Mouse (Mus musculus): ENCODE results near the gene Chmp2a. TPM values are rescaled to one million over a fixed set of nuclear protein-coding genes. Genes with fewer than 3 reads are reported as not detected.

Gene Chmp2a
- polyA plus RNA-seq, 1 experiment from 2014 or later, result 127 TPM

GRCm38 (mm10) chr7:12998053-12998452 lies 36.6 kb downstream of the Chmp2a start, which contains the start of gene Slc27a5:
Slc27a5 (minus strand) TSS chr7:12998192.
- WGBS, result 71% methylated on average over 5 of the region's 5 CpGs

GRCm38 (mm10) chr7:12997230-12997629 lies 37.4 kb downstream of the Chmp2a start:
- Histone ChIP-seq H3K4me2 (no peak overlapping the region), H3K9ac (no peak overlapping the region), H3K27me3 (replicated peaks) (no peaks in the 10 kb centered on the region), H3K36me3 (no peaks in the 10 kb centered on the region), H3K4me1 (replicated peaks) (no peaks in the 10 kb centered on the region), H3K4me3 (no peak overlapping the region), H3K9me3 (replicated peaks) (no peaks in the 10 kb centered on the region), H3K27ac (ENCODE audit: poor library complexity, severe bottlenecking) (no peak overlapping the region)
- whole genome bisulfite sequencing, result 59% methylated on average over 5 of the region's 5 CpGs
- no peak for ATAC-seq (ENCODE audit: insufficient number of reproducible peaks, low FRiP score)

More at GRCm38 (mm10) chr7:12998053-12998452, 36.6 kb downstream of the Chmp2a start, which contains the start of gene Slc27a5:
- no peaks in the 10 kb centered on the region for H3K9me3 ChIP-seq (replicated peaks)
- H3K27me3 ChIP-seq (replicated peaks), result no peaks in the 10 kb centered on the region
- no peak within 1 kb of the TSS for H3K4me3 ChIP-seq
- no peaks in the 10 kb centered on the region for H3K36me3 ChIP-seq
- no peak within 1 kb of the TSS for H3K9ac ChIP-seq
- no peaks in the 10 kb centered on the region for H3K4me1 ChIP-seq (replicated peaks)
- ATAC-seq (ENCODE audit: insufficient number of reproducible peaks, low FRiP score), result no peak
- no peak within 1 kb of the TSS for H3K4me2 ChIP-seq
- H3K27ac ChIP-seq (ENCODE audit: poor library complexity, severe bottlenecking), result no peak within 1 kb of the TSS

DNA sequence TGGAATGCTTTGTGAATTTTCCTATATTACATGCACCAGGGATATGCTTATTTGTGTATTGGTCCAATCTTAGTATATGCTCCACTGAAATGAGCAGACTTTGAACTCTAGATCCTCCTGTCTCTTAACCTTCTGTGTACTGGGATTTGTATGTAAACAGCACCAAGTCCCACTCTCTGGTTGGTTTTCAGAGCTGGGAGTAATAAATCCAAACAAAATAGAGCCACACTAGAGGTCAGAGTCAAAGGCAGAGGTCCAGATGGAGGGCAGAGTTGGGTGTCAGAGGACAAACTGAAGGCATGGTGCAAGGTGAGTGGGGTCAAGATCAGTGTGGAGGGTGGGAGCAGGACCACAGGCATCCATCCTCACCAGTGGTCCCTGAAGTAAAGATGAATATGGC lies 38.7 kb downstream of the Chmp2a start:
- no peaks in the 10 kb centered on the region for H3K9me3 ChIP-seq (replicated peaks)
- no peak overlapping the region for H3K4me2 ChIP-seq
- H3K4me1 ChIP-seq (replicated peaks), result no peaks in the 10 kb centered on the region
- H3K27me3 ChIP-seq (replicated peaks), result no peaks in the 10 kb centered on the region
- no peak overlapping the region for H3K27ac ChIP-seq (ENCODE audit: poor library complexity, severe bottlenecking)
- H3K9ac ChIP-seq, result no peak overlapping the region
- ATAC-seq (ENCODE audit: insufficient number of reproducible peaks, low FRiP score), result no peak
- no peaks in the 10 kb centered on the region for H3K36me3 ChIP-seq
- H3K4me3 ChIP-seq, result no peak overlapping the region

DNA sequence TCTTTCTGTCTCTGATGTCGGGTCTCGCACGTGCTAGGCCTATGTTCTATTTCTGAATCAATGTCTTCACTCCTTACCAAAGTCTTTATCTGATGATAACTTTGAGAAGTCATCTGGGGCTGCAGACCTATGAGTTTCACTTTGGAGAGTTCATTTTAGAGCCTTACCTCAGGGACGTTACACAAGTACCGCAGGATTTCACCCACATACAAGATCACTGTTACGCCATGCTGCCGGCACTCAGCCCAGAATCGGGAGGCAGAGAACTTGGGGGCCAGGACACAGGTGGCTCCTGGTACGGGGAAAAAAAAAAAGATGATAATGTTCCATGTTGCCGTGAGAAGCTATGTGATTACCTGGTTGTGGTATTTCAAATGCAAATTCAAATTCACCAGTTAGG lies 41.5 kb downstream of the Chmp2a start:
- H3K4me3 ChIP-seq, result no peak overlapping the region
- H3K9me3 ChIP-seq (replicated peaks), result no peaks in the 10 kb centered on the region
- no peaks in the 10 kb centered on the region for H3K4me1 ChIP-seq (replicated peaks)
- no peaks in the 10 kb centered on the region for H3K27me3 ChIP-seq (replicated peaks)
- no peak overlapping the region for H3K27ac ChIP-seq (ENCODE audit: poor library complexity, severe bottlenecking)
- no peaks in the 10 kb centered on the region for H3K36me3 ChIP-seq
- 80% methylated on average over 10 of the region's 10 CpGs for WGBS
- H3K4me2 ChIP-seq, result no peak overlapping the region
- no peak overlapping the region for H3K9ac ChIP-seq
- no peak for ATAC-seq (ENCODE audit: insufficient number of reproducible peaks, low FRiP score)

- no peak overlapping the region for H3K27ac ChIP-seq (ENCODE audit: poor library complexity, severe bottlenecking)
- no peaks in the 10 kb centered on the region for H3K9me3 ChIP-seq (replicated peaks)
- H3K9ac ChIP-seq, result no peak overlapping the region
- 2% methylated on average over 3 of the region's 3 CpGs for WGBS
- H3K36me3 ChIP-seq, result no peaks in the 10 kb centered on the region
- H3K4me3 ChIP-seq, result no peak overlapping the region
- H3K4me1 ChIP-seq (replicated peaks), result no peaks in the 10 kb centered on the region
- ATAC-seq (ENCODE audit: insufficient number of reproducible peaks, low FRiP score), result no peak
- no peaks in the 10 kb centered on the region for H3K27me3 ChIP-seq (replicated peaks)
- no peak overlapping the region for H3K4me2 ChIP-seq
Measured at GRCm38 (mm10) chr7:12992222-12992621, 42.4 kb downstream of the Chmp2a start.

DNA sequence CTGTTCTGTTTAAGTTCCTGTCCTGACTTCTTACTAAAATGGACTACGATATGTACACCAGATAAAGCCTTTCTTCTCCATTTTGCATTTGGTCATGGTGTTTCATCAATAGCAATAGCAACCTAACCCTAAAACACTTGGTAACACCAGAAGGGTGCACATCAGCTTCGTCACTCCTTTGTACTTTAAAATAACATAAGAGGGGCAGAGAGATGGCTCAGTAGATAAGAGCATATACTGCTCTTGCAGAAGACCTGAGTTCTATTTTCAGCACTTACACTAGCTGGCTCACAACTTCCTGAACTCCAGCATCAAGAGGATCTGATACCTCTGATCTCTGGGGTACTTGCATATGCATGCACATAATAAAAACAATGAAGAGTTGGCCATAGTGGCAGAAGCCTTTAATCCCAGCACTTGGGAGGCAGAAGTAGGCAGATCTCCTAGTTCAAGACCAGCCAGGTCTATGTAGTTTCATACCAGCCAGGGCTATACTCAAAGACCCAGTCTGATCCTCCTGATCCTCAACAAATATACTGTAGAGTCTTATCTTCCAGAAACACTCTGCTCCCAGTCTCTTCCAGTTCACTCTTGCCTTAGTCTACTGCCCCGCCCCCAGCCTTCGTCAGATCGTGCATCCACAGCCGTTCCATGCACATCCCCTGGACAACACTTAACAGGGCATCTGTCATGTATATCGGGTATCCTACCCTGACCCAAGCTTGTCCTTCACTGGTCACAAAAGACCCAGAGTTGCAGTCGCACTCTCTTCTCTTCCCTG lies 47.0 kb downstream of the Chmp2a start:
- H3K4me3 ChIP-seq, result no peak overlapping the region
- 0 out of 2 replicates have a peak, but pooled peaks have one; percentile 43 for ATAC-seq (ENCODE audit: insufficient number of reproducible peaks, low FRiP score)
- no peaks in the 10 kb centered on the region for H3K27me3 ChIP-seq (replicated peaks)
- H3K4me2 ChIP-seq, result no peak overlapping the region
- 66% methylated on average over 8 of the region's 8 CpGs for WGBS
- H3K36me3 ChIP-seq, result peaks cover 2% of the 10 kb centered on the region; the same call in 1 of the 2 replicates
- H3K27ac ChIP-seq (ENCODE audit: poor library complexity, severe bottlenecking), result no peak overlapping the region
- H3K9me3 ChIP-seq (replicated peaks), result no peaks in the 10 kb centered on the region
- no peak overlapping the region for H3K9ac ChIP-seq
- no peaks in the 10 kb centered on the region for H3K4me1 ChIP-seq (replicated peaks)

- WGBS, result 81% methylated on average over 8 of the region's 8 CpGs
- ATAC-seq (ENCODE audit: insufficient number of reproducible peaks, low FRiP score), result no peak
- no peak overlapping the region for H3K27ac ChIP-seq (ENCODE audit: poor library complexity, severe bottlenecking)
- no peaks in the 10 kb centered on the region for H3K9me3 ChIP-seq (replicated peaks)
- H3K9ac ChIP-seq, result no peak overlapping the region
- H3K27me3 ChIP-seq (replicated peaks), result no peaks in the 10 kb centered on the region
- peaks cover 9% of the 10 kb centered on the region for H3K36me3 ChIP-seq
- H3K4me2 ChIP-seq, result no peak overlapping the region
- H3K4me1 ChIP-seq (replicated peaks), result no peaks in the 10 kb centered on the region
- H3K4me3 ChIP-seq, result no peak overlapping the region
Measured at GRCm38 (mm10) chr7:12986906-12987305, 47.7 kb downstream of the Chmp2a start.

GRCm38 (mm10) chr7:12985724-12986123 lies 48.9 kb downstream of the Chmp2a start:
- WGBS, result 71% methylated on average over 1 of the region's 1 CpGs

More at GRCm38 (mm10) chr7:12985724-12986123, 48.9 kb downstream of the Chmp2a start:
- Histone ChIP-seq H3K27me3 (replicated peaks) (no peaks in the 10 kb centered on the region), H3K9ac (no peak overlapping the region), H3K4me3 (no peak overlapping the region), H3K27ac (ENCODE audit: poor library complexity, severe bottlenecking) (no peak overlapping the region), H3K36me3 (peaks cover 9% of the 10 kb centered on the region), H3K4me2 (no peak overlapping the region), H3K9me3 (replicated peaks) (no peaks in the 10 kb centered on the region), H3K4me1 (replicated peaks) (no peaks in the 10 kb centered on the region)
- no peak for ATAC-seq (ENCODE audit: insufficient number of reproducible peaks, low FRiP score)

Other genes starting within 250 kb of the Chmp2a start
- 10.4 and 12.0 TPM in 2 replicates for gene Zscan18, start 231.2 kb downstream of the Chmp2a start, polyA plus RNA-seq (2016; fragmentation: Nextera tagmentation; extraction: Ambion mirVana)
- 11.9 and 12.2 TPM in 2 replicates for gene Zfp329, start 215.9 kb downstream of the Chmp2a start, polyA plus RNA-seq (2016; fragmentation: Nextera tagmentation; extraction: Ambion mirVana)
- gene Zfp110, start 200.0 kb downstream of the Chmp2a start, polyA plus RNA-seq (2016; fragmentation: Nextera tagmentation; extraction: Ambion mirVana), result 22.9 and 23.1 TPM in 2 replicates
- gene Zfp128, start 153.6 kb downstream of the Chmp2a start, polyA plus RNA-seq (2016; fragmentation: Nextera tagmentation; extraction: Ambion mirVana), result 3.0 and 3.2 TPM in 2 replicates
- gene Zscan22, start 137.0 kb downstream of the Chmp2a start, polyA plus RNA-seq (2016; fragmentation: Nextera tagmentation; extraction: Ambion mirVana), result 10.9 and 11.3 TPM in 2 replicates
- 456 and 474 TPM in 2 replicates for gene Rps5, start 112.5 kb downstream of the Chmp2a start, polyA plus RNA-seq (2016; fragmentation: Nextera tagmentation; extraction: Ambion mirVana)
- gene Rnf225, start 107.4 kb downstream of the Chmp2a start, polyA plus RNA-seq (2016; fragmentation: Nextera tagmentation; extraction: Ambion mirVana), result 0.95 and 1.1 TPM in 2 replicates
- gene Zfp324, start 69.0 kb downstream of the Chmp2a start, polyA plus RNA-seq (2016; fragmentation: Nextera tagmentation; extraction: Ambion mirVana), result 7.8 and 8.0 TPM in 2 replicates
- gene Zfp446, start 57.0 kb downstream of the Chmp2a start, polyA plus RNA-seq (2016; fragmentation: Nextera tagmentation; extraction: Ambion mirVana), result 6.4 and 7.2 TPM in 2 replicates
- 0.22 TPM in 1 of 2 replicates, not detected in the other for gene Slc27a5, start 36.6 kb downstream of the Chmp2a start, polyA plus RNA-seq (2016; fragmentation: Nextera tagmentation; extraction: Ambion mirVana)
- 221 and 228 TPM in 2 replicates for gene Trim28, start 35.7 kb downstream of the Chmp2a start, polyA plus RNA-seq (2016; fragmentation: Nextera tagmentation; extraction: Ambion mirVana)
- gene Zbtb45, start 24.8 kb downstream of the Chmp2a start, polyA plus RNA-seq (2016; fragmentation: Nextera tagmentation; extraction: Ambion mirVana), result 16.2 and 18.7 TPM in 2 replicates
- 160 and 170 TPM in 2 replicates for gene Ube2m, start 3.5 kb upstream of the Chmp2a start, polyA plus RNA-seq (2016; fragmentation: Nextera tagmentation; extraction: Ambion mirVana)
- 2.0 and 2.3 TPM in 2 replicates for gene Mzf1, start 20.0 kb upstream of the Chmp2a start, polyA plus RNA-seq (2016; fragmentation: Nextera tagmentation; extraction: Ambion mirVana)
- not detected in 2 replicates for gene Vmn1r85, start 60.4 kb upstream of the Chmp2a start, polyA plus RNA-seq (2016; fragmentation: Nextera tagmentation; extraction: Ambion mirVana)
- not detected in 2 replicates for gene Vmn1r86, start 85.1 kb upstream of the Chmp2a start, polyA plus RNA-seq (2016; fragmentation: Nextera tagmentation; extraction: Ambion mirVana)
- not detected in 2 replicates for gene Vmn1r87, start 105.3 kb upstream of the Chmp2a start, polyA plus RNA-seq (2016; fragmentation: Nextera tagmentation; extraction: Ambion mirVana)
- not detected in 2 replicates for gene Vmn1r88, start 124.8 kb upstream of the Chmp2a start, polyA plus RNA-seq (2016; fragmentation: Nextera tagmentation; extraction: Ambion mirVana)
- gene Vmn1r89, start 178.2 kb upstream of the Chmp2a start, polyA plus RNA-seq (2016; fragmentation: Nextera tagmentation; extraction: Ambion mirVana), result not detected in 2 replicates
- 67.8 and 72.2 TPM in 2 replicates for gene Lig1, start 242.5 kb upstream of the Chmp2a start, polyA plus RNA-seq (2016; fragmentation: Nextera tagmentation; extraction: Ambion mirVana)
- gene Zswim9, start 243.9 kb upstream of the Chmp2a start, polyA plus RNA-seq (2016; fragmentation: Nextera tagmentation; extraction: Ambion mirVana), result 8.3 and 8.5 TPM in 2 replicates